Mouse (Mus musculus) cerebellum, adult 8-10 months (tissue): ENCODE measurements around the gene Samd9l.
"Not testable (repeated sequence)": the region's sequence is repeated elsewhere in the genome, so short reads cannot be mapped to it uniquely, and the experiment has no call there.

Source experiments
- DNase-seq: peaks from one replicate; pipeline ENCODE4 v3.0.0; 2022

The Samd9l gene

DNA sequence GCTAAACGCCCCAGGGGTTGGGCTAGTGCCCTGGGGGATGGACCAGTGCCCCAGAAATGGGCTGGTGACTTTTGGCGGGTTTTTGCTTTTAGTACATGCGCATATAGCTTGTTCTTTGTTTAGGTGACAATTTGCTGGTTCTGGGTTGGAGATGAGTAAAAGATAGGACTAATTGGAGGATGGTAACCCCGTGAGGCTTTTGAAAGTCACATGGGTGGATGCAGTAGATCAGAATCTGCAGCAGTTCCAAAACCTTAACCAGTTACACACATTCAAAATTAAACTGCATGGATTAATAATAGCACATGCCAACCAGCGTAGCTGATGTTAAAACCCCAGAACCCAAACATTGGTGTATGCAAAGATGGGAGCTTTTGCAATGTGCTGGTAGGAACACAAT lies 57.9 kb downstream of the Samd9l start:
- DNase-seq = no peak

DNA sequence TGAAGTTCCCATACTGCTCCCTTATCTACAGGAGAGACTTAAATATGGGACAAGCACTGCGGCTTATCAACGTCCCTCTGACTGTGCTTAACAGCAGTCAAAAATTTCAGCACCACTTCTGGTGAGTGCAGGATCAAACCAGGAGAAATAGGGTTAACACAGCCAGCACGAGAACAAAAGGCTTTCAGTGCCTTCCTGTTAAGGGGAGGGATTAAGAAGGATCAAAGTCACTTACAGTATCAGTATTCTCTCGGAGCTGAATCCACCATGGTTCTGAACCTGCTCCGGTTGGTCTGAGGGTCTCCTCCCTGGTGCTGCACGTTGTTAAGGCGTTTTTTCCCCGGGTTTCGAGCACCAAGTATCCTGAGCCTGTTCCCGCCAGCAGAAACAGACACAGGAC lies 58.4 kb downstream of the Samd9l start:
- DNase-seq = not testable (repeated sequence)

DNA sequence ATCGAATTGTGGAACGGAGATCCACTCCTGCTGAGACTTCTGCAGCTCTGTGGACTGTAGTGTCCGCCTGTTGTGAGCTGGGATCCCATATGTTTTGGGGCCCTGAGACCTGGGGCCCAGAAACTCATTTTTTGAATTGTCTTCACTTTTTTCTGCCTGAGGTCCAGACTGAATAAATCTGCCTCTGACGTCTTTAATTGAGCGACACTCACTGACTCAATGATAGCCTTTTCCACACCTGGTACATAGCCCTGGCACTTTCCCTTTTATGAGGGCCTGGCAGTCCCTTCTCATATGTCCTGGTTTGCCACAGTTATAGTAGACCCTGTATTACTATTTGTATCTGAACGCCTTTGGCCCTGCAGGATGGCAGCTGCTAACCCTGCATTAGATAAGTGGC lies 60.2 kb downstream of the Samd9l start:
- not testable (repeated sequence) for DNase-seq
